Mouse (Mus musculus) cortical plate, adult 2 months (tissue): Measurements from ENCODE around the gene Mybpc3. TPM values are rescaled to one million over a fixed set of nuclear protein-coding genes. Genes with fewer than 3 reads are reported as not detected.

Source experiments
- H3K27ac ChIP-seq: fragments of 200-500 bp; 2 replicates; pipeline ENCODE4 v1.5.1; 2012; ENCODE audit warnings: low read length, control low read depth, inconsistent platforms; ENCODE audit not compliant: insufficient read depth
- H3K4me1 ChIP-seq: fragments of 200-500 bp; 2 replicates; pipeline ENCODE4 v1.6.1; 2011; ENCODE audit warnings: low read length; ENCODE audit not compliant: control insufficient read depth, insufficient read depth
- H3K4me3 ChIP-seq: fragments of 200-500 bp; 2 replicates; pipeline ENCODE4 v1.5.1; 2011; ENCODE audit warnings: mild to moderate bottlenecking, low read length, control low read depth; ENCODE audit not compliant: insufficient read depth
- CTCF ChIP-seq: fragments of 200-500 bp; IDR thresholded peaks from 2 replicates; pipeline ENCODE4 v1.5.1; 2011; ENCODE audit warnings: mild to moderate bottlenecking, control low read depth, low read length; ENCODE audit not compliant: insufficient read depth; ENCODE audit errors: extremely low read depth
- POLR2A ChIP-seq: fragments of 200-500 bp; IDR thresholded peaks from 2 replicates; pipeline ENCODE4 v1.6.1; 2011; ENCODE audit warnings: mild to moderate bottlenecking, low read length, control low read depth; ENCODE audit not compliant: insufficient read depth; ENCODE audit errors: extremely low read depth
- polyA plus RNA-seq: library from polyadenylated mRNA; depleted of rRNA; stranded (reverse); fragments of >200 nt; gene quantifications from 2 replicates; pipeline ENCODE4 v1.2.3, GENCODE M21; 2012

Gene Mybpc3
- polyA plus RNA-seq, 1 experiment, result 0.98 TPM

GRCm38 (mm10) chr2:91119061-91119460, 1.1 kb downstream of the Mybpc3 start:
- no peak for TF ChIP-seq CTCF
- Histone ChIP-seq H3K27ac (no peak overlapping the region), H3K4me3 (no peak overlapping the region), H3K4me1 (no peaks in the 10 kb centered on the region)

- no peak overlapping the region for H3K4me3 ChIP-seq
- no peaks in the 10 kb centered on the region for H3K4me1 ChIP-seq
- no peak overlapping the region for H3K27ac ChIP-seq
- TF ChIP-seq POLR2A (no peak), CTCF (no peak)
Observed at GRCm38 (mm10) chr2:91119551-91119950, 1.6 kb downstream of the Mybpc3 start.

- TF ChIP-seq CTCF (no peak), POLR2A (no peak)
- H3K4me1 ChIP-seq, result no peaks in the 10 kb centered on the region
- no peak overlapping the region for H3K27ac ChIP-seq
- no peak overlapping the region for H3K4me3 ChIP-seq
Observed at GRCm38 (mm10) chr2:91120261-91120671, 2.3 kb downstream of the Mybpc3 start.

GRCm38 (mm10) chr2:91121011-91121410, 3.1 kb downstream of the Mybpc3 start:
- H3K4me3 ChIP-seq, result no peak overlapping the region
- H3K4me1 ChIP-seq, result no peaks in the 10 kb centered on the region
- H3K27ac ChIP-seq, result no peak overlapping the region
- TF ChIP-seq POLR2A (no peak), CTCF (no peak)

GRCm38 (mm10) chr2:91121497-91121896, 3.6 kb downstream of the Mybpc3 start:
- Histone ChIP-seq H3K27ac (no peak overlapping the region), H3K4me1 (no peaks in the 10 kb centered on the region), H3K4me3 (no peak overlapping the region)
- no peak for TF ChIP-seq POLR2A
- TF ChIP-seq CTCF, result no peak

- Histone ChIP-seq H3K4me3 (no peak overlapping the region), H3K27ac (no peak overlapping the region), H3K4me1 (no peaks in the 10 kb centered on the region)
- TF ChIP-seq POLR2A (no peak), CTCF (no peak)
Observed at GRCm38 (mm10) chr2:91123521-91123920, 5.6 kb downstream of the Mybpc3 start.

- Histone ChIP-seq H3K4me3 (no peak overlapping the region), H3K27ac (no peak overlapping the region), H3K4me1 (no peaks in the 10 kb centered on the region)
- TF ChIP-seq CTCF, result no peak
- no peak for TF ChIP-seq POLR2A
Observed at GRCm38 (mm10) chr2:91125101-91125500, 7.2 kb downstream of the Mybpc3 start.

- TF ChIP-seq POLR2A (no peak), CTCF (no peak)
- no peaks in the 10 kb centered on the region for H3K4me1 ChIP-seq
- no peak overlapping the region for H3K4me3 ChIP-seq
- no peak overlapping the region for H3K27ac ChIP-seq
Observed at GRCm38 (mm10) chr2:91128761-91129160, 10.8 kb downstream of the Mybpc3 start.

- H3K4me3 ChIP-seq, result no peak overlapping the region
- TF ChIP-seq CTCF, result no peak
Observed at GRCm38 (mm10) chr2:91130126-91130525, 12.2 kb downstream of the Mybpc3 start.

GRCm38 (mm10) chr2:91131251-91131650, 13.3 kb downstream of the Mybpc3 start:
- Histone ChIP-seq H3K4me1 (no peaks in the 10 kb centered on the region), H3K27ac (no peak overlapping the region), H3K4me3 (no peak overlapping the region)
- TF ChIP-seq CTCF (no peak), POLR2A (no peak)

More at GRCm38 (mm10) chr2:91130126-91130525, 12.2 kb downstream of the Mybpc3 start:
- Histone ChIP-seq H3K27ac (no peak overlapping the region), H3K4me1 (no peaks in the 10 kb centered on the region)

- H3K4me3 ChIP-seq, result no peak overlapping the region
- H3K27ac ChIP-seq, result no peak overlapping the region
- TF ChIP-seq CTCF, result no peak
- TF ChIP-seq POLR2A, result no peak
- H3K4me1 ChIP-seq, result no peaks in the 10 kb centered on the region
Observed at GRCm38 (mm10) chr2:91132035-91132434, 14.1 kb downstream of the Mybpc3 start.
